ENCODE assay signal across 13 mouse cellular contexts in genomic region chr1:140748011-140748410, GRCm38 (mm10).
DNase-seq lines count a peak whose midpoint lies in the region; ATAC-seq lines count a peak whose summit lies in the region.
"Had no signal": no experiment of that assay in that cellular context is flagged by ENCODE, and none has a peak within 500 bp of the region (broad histone marks: within the 10 kb centered on the region; RNA-seq: fewer than 3 reads in every experiment).

No protein-coding gene starts in this region.

- H3K27me3 ChIP-seq in hindbrain, embryonic 14.5 days (ENCODE audit: control insufficient read depth, insufficient read depth, low read length): no peaks in the 10 kb centered on the region
- H3K27me3 ChIP-seq in neural tube, embryonic 13.5 days: no peaks in the 10 kb centered on the region

- DNase-seq in cerebellum, postnatal 10 days: peak; percentile 62 to 75
- no peak for DNase-seq in cerebellum, adult 9-11 months
- peak; percentile 69 for DNase-seq in embryo, embryonic 10 days (ENCODE audit: low spot score)
- peak; percentile 50 for DNase-seq in hindbrain, embryonic 14.5 days (ENCODE audit: low spot score)
- no peak for DNase-seq in urinary bladder, postnatal 14 days (ENCODE audit: low spot score)
- DNase-seq in natural killer cell, adult 2 months (ENCODE audit: low spot score in 2 of 2): no peak
- no peak for DNase-seq in gastrocnemius, postnatal 25 days
- DNase-seq: adrenal gland, adult 8-10 months; kidney, adult 2 months; thymus, postnatal 36 days had no signal

- no peak overlapping the region for H3K4me3 ChIP-seq in hindbrain, embryonic 14.5 days (replicated peaks; ENCODE audit: low read length)
- H3K4me3 ChIP-seq in neural tube, embryonic 13.5 days: no peak overlapping the region

- H3K4me2 ChIP-seq in hindbrain, embryonic 14.5 days (replicated peaks): no peak overlapping the region
- H3K4me2 ChIP-seq in neural tube, embryonic 13.5 days: no peak overlapping the region

- ATAC-seq in hindbrain, embryonic 14.5 days (ENCODE audit: low FRiP score): no peak
- ATAC-seq in neural tube, embryonic 13.5 days (ENCODE audit: low read depth): peak; percentile 71; the same call in 1 of the 2 replicates
- ATAC-seq: lung, postnatal 0 days had no signal

- no peaks in the 10 kb centered on the region for H3K36me3 ChIP-seq in hindbrain, embryonic 14.5 days (replicated peaks; ENCODE audit: control insufficient read depth, insufficient read depth)
- H3K36me3 ChIP-seq in neural tube, embryonic 13.5 days: no peaks in the 10 kb centered on the region
- H3K36me3 ChIP-seq: G1E had no signal

- H3K9ac ChIP-seq in hindbrain, embryonic 14.5 days: no peak overlapping the region
- H3K9ac ChIP-seq in neural tube, embryonic 13.5 days: no peak overlapping the region

- H3K4me1 ChIP-seq in hindbrain, embryonic 14.5 days (replicated peaks; ENCODE audit: control insufficient read depth, insufficient read depth, low read length): no peaks in the 10 kb centered on the region
- H3K4me1 ChIP-seq in neural tube, embryonic 13.5 days (replicated peaks): no peaks in the 10 kb centered on the region

- H3K9me3 ChIP-seq in hindbrain, embryonic 14.5 days (ENCODE audit: control insufficient read depth, low read length): no peaks in the 10 kb centered on the region
- no peaks in the 10 kb centered on the region for H3K9me3 ChIP-seq in neural tube, embryonic 13.5 days

- H3K27ac ChIP-seq in hindbrain, embryonic 14.5 days: no peak overlapping the region
- H3K27ac ChIP-seq in neural tube, embryonic 13.5 days (replicated peaks): no peak overlapping the region

- 4% methylated on average over 3 of the region's 3 CpGs for WGBS in hindbrain, embryonic 14.5 days
- WGBS in neural tube, embryonic 13.5 days: 5% methylated on average over 3 of the region's 3 CpGs

Comparison
In these comparisons a context has a peak if more than half of its experiments do, and no peak if none do; other contexts are left out.
1. DNase-seq: peak in cerebellum, postnatal 10 days (2 of 2), embryo, embryonic 10 days (single experiment) and hindbrain, embryonic 14.5 days (single experiment); none in cerebellum, adult 9-11 months (single experiment), urinary bladder, postnatal 14 days (single experiment), natural killer cell, adult 2 months (0 of 2) and gastrocnemius, postnatal 25 days (single experiment).